Mouse (Mus musculus) lung, postnatal 25 days (tissue): ENCODE data around the gene Coq8b.

ENCODE experiments used
- DNase-seq: peaks from one replicate; pipeline ENCODE4 v3.0.0; 2022; ENCODE audit warnings: low spot score

Coq8b gene

DNA sequence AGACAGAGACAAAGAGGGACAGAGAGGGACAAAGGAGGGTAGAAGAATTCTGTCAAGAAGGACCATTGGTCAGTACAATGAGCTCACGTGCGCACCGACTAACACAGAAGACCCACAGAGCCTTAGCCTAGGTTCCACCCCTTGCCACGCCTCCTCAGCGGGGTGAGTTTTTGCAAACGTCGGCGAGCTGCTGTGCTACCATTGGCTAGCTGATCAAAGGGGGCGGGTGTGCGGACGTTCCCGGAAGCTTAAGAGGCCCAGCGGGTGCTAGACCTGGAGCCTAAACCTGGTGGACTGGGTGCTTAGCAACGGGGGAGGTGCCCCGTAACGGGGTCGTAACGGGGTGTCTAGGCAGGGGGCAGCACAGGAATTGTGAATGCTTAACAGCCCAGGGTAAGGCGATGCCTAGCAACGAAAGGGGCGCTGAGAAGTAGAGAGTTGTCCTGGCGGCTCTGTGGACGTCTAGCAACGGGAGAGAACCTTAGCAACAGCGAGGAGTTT lies at the start of gene Coq8b:
TSS of gene Coq8b (plus strand) at position 243 of the 501 bp plus-strand sequence.
- peak; percentile 97 for DNase-seq

- no peak for DNase-seq
These were observed 47.9 kb upstream of the Coq8b start for GRCm38 (mm10) chr7:27184964-27185363.

GRCm38 (mm10) chr7:27185986-27186385 lies 46.8 kb upstream of the Coq8b start:
- no peak for DNase-seq

- DNase-seq = no peak
These were observed 43.4 kb upstream of the Coq8b start for GRCm38 (mm10) chr7:27189271-27189931.

DNA sequence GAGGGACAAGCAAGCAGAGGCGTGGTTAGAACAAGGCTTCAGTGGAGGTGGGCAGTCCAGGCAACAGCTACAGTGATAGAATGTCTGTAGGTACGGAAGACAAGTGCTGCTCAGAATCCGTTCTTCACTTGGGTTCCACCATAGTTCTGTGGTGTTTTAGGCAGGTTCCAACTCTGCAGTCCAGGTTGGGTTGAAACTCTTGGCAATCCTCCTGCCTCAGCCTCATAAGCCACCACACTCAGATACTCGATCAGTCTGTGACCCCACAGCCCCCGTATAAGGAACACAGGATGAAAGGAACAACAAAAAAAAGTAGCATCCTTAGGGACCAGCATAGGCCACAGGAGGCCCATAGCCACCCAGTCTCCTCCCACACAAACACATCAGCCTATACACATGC lies 40.4 kb upstream of the Coq8b start:
- DNase-seq = no peak

DNA sequence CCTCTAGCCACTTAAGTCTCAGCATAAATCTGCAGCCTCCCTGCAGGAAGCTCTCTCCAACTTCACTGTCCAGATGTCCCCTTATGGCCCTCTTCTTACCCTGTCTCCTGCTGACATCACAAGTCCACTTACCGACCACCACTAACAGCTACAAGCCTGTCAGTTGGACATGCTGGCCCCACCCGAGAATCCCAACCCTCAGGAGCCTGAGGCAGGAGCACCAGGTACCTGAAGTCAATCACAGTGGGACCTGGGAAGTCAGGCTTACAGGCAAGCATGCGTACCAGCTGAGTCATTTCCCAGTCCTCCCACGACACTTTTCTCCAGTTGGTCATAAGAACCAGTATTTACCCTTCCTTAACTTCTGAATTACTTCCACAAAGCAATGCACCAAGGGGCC lies 39.1 kb upstream of the Coq8b start:
- no peak for DNase-seq

GRCm38 (mm10) chr7:27195681-27196611 lies 36.9 kb upstream of the Coq8b start, which contains the start of the genes BC024978 and Snrpa:
Gene BC024978, plus strand, starts transcription at chr7:27195781.
Gene Snrpa, minus strand, starts transcription at chr7:27196271.
- DNase-seq = peak; percentile 100

GRCm38 (mm10) chr7:27197136-27197535 lies 35.7 kb upstream of the Coq8b start:
- DNase-seq = no peak

GRCm38 (mm10) chr7:27197634-27198033 lies 35.2 kb upstream of the Coq8b start:
- no peak for DNase-seq

DNA sequence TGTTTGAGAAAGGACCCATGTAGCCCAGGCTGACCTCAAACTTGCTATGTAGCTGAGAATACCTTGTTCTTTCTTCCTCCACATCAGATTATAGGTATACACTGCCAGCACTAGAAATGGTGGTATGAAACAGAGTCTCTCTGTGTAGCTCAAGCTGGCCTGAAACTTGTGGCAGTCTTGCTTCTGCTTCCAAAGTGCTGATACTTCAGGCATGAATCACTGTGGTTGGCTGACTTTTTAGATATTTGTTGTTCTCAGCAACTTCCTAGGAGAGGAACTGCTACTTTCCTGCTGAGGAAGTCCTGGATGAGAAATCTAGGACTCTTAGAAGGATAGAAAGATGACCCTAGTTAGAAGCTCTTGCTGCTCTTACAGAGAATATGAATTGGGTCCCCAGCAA lies 34.5 kb upstream of the Coq8b start:
- no peak for DNase-seq

- no peak for DNase-seq
These were observed 34.0 kb upstream of the Coq8b start for GRCm38 (mm10) chr7:27198779-27199178.

- no peak for DNase-seq
These were observed 28.9 kb upstream of the Coq8b start for GRCm38 (mm10) chr7:27203730-27204449.

- no peak for DNase-seq
These were observed 20.2 kb upstream of the Coq8b start for GRCm38 (mm10) chr7:27212626-27213025.

DNA sequence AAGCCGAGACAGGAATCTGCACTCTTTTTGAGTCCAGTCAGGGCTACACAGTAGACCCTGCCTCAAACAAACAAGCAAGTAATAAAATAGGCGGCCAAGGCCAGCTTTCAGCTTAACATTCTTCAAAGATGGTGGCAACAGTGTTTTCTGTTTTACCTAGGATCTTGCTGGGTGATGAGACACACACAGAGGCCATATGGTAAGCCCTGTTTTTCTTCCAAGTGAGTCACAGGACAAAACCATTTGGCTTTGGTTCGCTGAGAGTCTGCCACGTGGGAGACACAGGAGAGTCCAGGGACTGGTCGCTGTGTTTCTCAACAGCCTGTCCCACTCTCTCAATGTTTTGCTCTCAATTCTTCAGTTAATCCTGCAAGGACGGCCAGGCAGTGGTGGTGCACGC lies 14.2 kb upstream of the Coq8b start:
- DNase-seq = no peak

GRCm38 (mm10) chr7:27219937-27220336 lies 12.9 kb upstream of the Coq8b start:
- no peak for DNase-seq

DNA sequence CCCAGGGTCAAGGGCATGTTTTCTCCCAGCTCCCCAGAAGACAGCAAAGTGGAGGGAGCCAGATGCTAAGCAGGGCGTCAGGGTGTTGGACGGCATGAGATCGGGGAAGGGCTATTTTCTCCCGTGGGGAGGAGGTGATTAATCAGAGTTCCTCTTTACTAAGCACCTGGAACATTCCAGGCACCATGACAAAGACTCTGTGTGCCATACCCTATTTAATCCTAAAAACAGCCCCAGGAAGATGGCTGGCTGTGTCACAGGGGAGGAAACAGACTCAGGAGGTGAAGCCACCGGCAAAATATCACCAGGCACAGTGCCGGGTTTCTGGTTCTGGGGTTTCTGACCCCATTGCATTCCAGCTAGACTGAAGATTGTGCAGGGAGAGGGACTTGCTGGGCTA lies 10.9 kb upstream of the Coq8b start:
- DNase-seq = no peak

GRCm38 (mm10) chr7:27222538-27222937 lies 10.3 kb upstream of the Coq8b start:
- DNase-seq = no peak

DNA sequence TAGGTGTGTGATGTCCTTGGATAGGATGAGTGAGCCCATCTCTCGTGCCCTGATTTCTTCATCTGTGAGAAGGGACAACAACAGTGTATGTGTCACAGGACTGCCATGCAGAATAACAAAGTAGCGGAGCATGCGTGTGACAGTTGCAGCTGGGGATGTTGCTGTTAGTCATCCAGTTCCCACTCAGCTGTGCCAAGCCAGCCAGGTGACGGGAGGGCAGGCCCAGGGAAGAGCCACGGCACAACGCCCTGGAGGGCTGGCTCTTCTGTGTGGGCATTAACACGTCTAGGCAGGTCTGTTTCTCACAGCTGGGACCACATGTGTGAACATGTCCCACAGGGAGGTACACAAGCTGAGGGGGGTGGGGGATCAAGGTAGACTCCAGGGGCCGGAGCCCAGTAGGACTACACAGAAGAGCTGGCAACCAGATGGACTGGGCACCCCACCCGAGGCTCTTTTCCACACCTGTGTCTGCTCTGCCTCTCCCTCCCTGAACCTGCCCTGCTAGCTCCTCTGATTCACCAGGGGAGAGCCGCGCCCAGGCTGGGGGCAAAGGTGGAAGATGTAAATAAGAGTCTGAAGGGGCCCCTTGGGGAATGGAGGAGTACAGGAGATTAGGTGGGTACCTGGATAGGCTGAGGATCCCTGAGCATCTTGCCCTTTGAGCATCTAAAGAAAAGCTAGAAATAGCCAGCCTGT lies 7.8 kb upstream of the Coq8b start:
- DNase-seq = no peak

- DNase-seq = no peak
These were observed 5.5 kb upstream of the Coq8b start for GRCm38 (mm10) chr7:27227276-27227675.

GRCm38 (mm10) chr7:27227676-27228075 lies 5.1 kb upstream of the Coq8b start:
- no peak for DNase-seq

DNA sequence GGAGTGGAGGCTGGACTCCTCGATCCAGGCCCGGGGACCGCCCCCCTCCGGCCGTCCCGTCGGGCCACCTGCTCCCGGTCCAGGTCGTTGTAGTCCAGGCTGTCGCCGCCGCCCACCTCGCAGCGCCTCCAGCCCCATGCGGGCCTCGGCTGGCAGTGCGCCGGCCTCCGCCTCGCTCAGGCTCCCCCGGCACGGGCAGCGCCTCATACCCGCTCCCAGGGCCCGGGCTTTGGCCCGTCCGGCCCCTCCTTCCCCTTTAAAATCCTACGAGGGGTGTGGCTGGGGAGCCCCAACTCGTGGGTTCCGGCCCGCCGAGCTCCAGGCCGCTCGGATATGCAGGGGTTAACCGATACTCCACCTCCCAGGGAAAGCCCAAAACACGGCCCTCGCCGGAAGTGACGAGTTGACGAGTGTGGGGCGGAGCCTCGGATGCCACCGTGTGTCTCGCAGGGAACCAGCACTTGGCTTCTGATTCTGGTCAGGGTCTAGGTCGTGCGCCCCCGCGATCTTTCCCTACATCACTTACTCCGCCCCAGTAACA lies 4.5 kb upstream of the Coq8b start, which contains the start of gene Itpkc:
TSS of gene Itpkc (minus strand) at position 381 of the 541 bp plus-strand sequence.
- DNase-seq = peak; percentile 94
